Mouse (Mus musculus) heart, embryonic 14.5 days (tissue): Measurements from ENCODE around the gene Gm5862. TPM values are rescaled to one million over a fixed set of nuclear protein-coding genes. Genes with fewer than 3 reads are reported as not detected.
"Not testable (repeated sequence)": the region's sequence is repeated elsewhere in the genome, so short reads cannot be mapped to it uniquely, and the experiment has no call there.

Experiments used
- ATAC-seq: fragments of 200-750 bp; cut with Nextera tagmentation; 2 replicates; pipeline ENCODE4 v1.8.0; 2017; ENCODE audit warnings: low read depth, moderate TSS enrichment; ENCODE audit not compliant: insufficient number of reproducible peaks, insufficient read depth, low FRiP score
- H3K27ac ChIP-seq, 2 experiments: fragments of 200-500 bp in 1 of 2; fragments of 300-500 bp in 1 of 2; sonication (generic) in 1 of 2; replicated peaks in 1 of 2; 2 replicates each; pipeline ENCODE4 v1.5.1; 2012 to 2014; ENCODE audit warnings: low read depth in 2 of 2, low read length in 2 of 2, control low read depth in 1 of 2, mild to moderate bottlenecking in 1 of 2, mixed read lengths in 1 of 2; ENCODE audit not compliant: control insufficient read depth in 1 of 2, insufficient read depth in 1 of 2
- H3K27me3 ChIP-seq: fragments of 300-500 bp; sonication (generic); 2 replicates; pipeline ENCODE4 v1.6.1; 2014; ENCODE audit warnings: mild to moderate bottlenecking, low read length, control low read depth; ENCODE audit not compliant: control insufficient read depth, insufficient read depth
- H3K36me3 ChIP-seq: fragments of 300-500 bp; sonication (generic); 2 replicates; pipeline ENCODE4 v1.6.1; 2014; ENCODE audit warnings: mild to moderate bottlenecking, control low read depth, low read length, mixed read lengths; ENCODE audit not compliant: control insufficient read depth, insufficient read depth
- H3K4me1 ChIP-seq, 2 experiments: fragments of 200-500 bp in 1 of 2; fragments of 300-500 bp in 1 of 2; sonication (generic) in 1 of 2; 2 replicates each; pipeline ENCODE4 v1.6.1; 2012 to 2014; ENCODE audit warnings: low read length in 2 of 2, control low read depth in 1 of 2, mixed read lengths in 1 of 2; ENCODE audit not compliant: control insufficient read depth in 2 of 2, insufficient read depth in 2 of 2
- H3K4me2 ChIP-seq: fragments of 300-500 bp; sonication (generic); 2 replicates; pipeline ENCODE4 v1.6.1; 2014; ENCODE audit warnings: mild to moderate bottlenecking, low read length
- H3K4me3 ChIP-seq, 2 experiments: fragments of 200-500 bp in 1 of 2; fragments of 300-500 bp in 1 of 2; sonication (generic) in 1 of 2; 2 replicates each; pipeline ENCODE4 v1.5.1; 2012 to 2014; ENCODE audit warnings: low read length in 2 of 2, mild to moderate bottlenecking in 2 of 2, control low read depth in 1 of 2, low read depth in 1 of 2, moderate library complexity in 1 of 2; ENCODE audit not compliant: control insufficient read depth in 1 of 2, insufficient read depth in 1 of 2
- H3K9ac ChIP-seq: fragments of 300-500 bp; sonication (generic); 2 replicates; pipeline ENCODE4 v1.6.1; 2014; ENCODE audit warnings: mild to moderate bottlenecking, low read length
- H3K9me3 ChIP-seq: fragments of 300-500 bp; sonication (generic); 2 replicates; pipeline ENCODE4 v1.6.1; 2016; ENCODE audit warnings: low read length, control low read depth; ENCODE audit not compliant: control insufficient read depth
- WGBS: fragments of 180-500 bp; shearing (Covaris S2); extraction: QIAGEN DNeasy Blood & Tissue Kit; methylation state at CpG from one replicate; pipeline ENCODE4 v1.1.7; 2014; 5-methylcytosine and 5-hydroxymethylcytosine counted together
- polyA plus RNA-seq: library from polyadenylated mRNA; unstranded; fragments of >200 nt; fragmentation: Nextera tagmentation; extraction: Ambion mirVana; gene quantifications from 2 replicates; pipeline ENCODE4 v1.2.1, GENCODE M21; 2014

Gm5862 gene
- polyA plus RNA-seq, 1 experiment from 2014 or later, result not detected

DNA sequence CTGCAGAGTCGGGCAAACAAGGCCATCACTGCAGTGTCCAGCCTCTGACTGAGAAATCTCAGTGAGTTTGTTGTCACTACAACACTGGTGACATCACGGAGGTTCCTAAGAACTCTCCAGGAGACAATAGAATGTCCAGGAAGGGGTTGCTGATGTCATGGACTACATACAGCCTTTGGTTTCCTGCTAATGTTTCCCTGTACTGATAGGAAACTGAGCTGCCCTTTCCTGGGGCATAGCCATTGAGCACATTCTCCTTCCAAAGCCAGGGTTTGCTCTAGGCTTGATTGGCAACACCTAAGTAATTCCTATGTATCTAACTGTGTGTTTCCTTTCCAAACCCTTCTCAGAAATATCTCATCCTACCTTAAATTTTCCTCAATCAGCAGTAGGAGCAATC, 50.2 kb downstream of the Gm5862 start, which contains the start of gene Gm21680:
TSS of gene Gm21680 (minus strand) at position 101 of the 400 bp plus-strand sequence.
- WGBS, result no CpG with 5 or more reads among the region's 2 CpGs

More for the DNA sequence above, 50.2 kb downstream of the Gm5862 start, which contains the start of gene Gm21680:
- not testable (repeated sequence) for H3K4me3 ChIP-seq, H3K9ac ChIP-seq, H3K27ac ChIP-seq, H3K9me3 ChIP-seq, H3K27me3 ChIP-seq, H3K4me1 ChIP-seq, H3K36me3 ChIP-seq, ATAC-seq, H3K4me2 ChIP-seq

Other genes starting within 250 kb of the Gm5862 start
- gene Gm21663, start 80.5 kb downstream of the Gm5862 start, polyA plus RNA-seq, result 0.32 and 0.35 TPM in 2 replicates
- gene Gm21671, start 68.5 kb downstream of the Gm5862 start, polyA plus RNA-seq, result 0.12 TPM in 1 of 2 replicates, not detected in the other
- gene Gm21680, start 50.3 kb downstream of the Gm5862 start, polyA plus RNA-seq, result 0.24 and 0.27 TPM in 2 replicates
- gene Gm21698, start 34.3 kb downstream of the Gm5862 start, polyA plus RNA-seq, result not detected in 2 replicates
- gene Gm1979, start 18.1 kb downstream of the Gm5862 start, polyA plus RNA-seq, result 0.46 TPM in 1 of 2 replicates, not detected in the other
- gene Speer4a, start 16.6 kb upstream of the Gm5862 start, polyA plus RNA-seq, result not detected in 2 replicates
- gene Gm7347, start 35.7 kb upstream of the Gm5862 start, polyA plus RNA-seq, result 0.08 TPM in 1 of 2 replicates, not detected in the other
- gene Gm10471, start 66.4 kb upstream of the Gm5862 start, polyA plus RNA-seq, result 0.08 TPM in 1 of 2 replicates, not detected in the other
- gene 5031410I06Rik, start 82.4 kb upstream of the Gm5862 start, polyA plus RNA-seq, result 0.08 and 0.34 TPM in 2 replicates
- 0.14 TPM in 1 of 2 replicates, not detected in the other for gene Gm10220, start 98.5 kb upstream of the Gm5862 start, polyA plus RNA-seq
- gene Gm7361, start 234.8 kb upstream of the Gm5862 start, polyA plus RNA-seq, result not detected in 2 replicates